Mouse (Mus musculus) forebrain, embryonic 10.5 days (tissue): ENCODE results near the gene Tmem14c. TPM values are rescaled to one million over a fixed set of nuclear protein-coding genes. Genes with fewer than 3 reads are reported as not detected.
"Not testable (repeated sequence)": the region's sequence is repeated elsewhere in the genome, so short reads cannot be mapped to it uniquely, and the experiment has no call there.

Experiments
- DNase-seq: peaks from one replicate; pipeline ENCODE4 v3.0.0-alpha.2; 2017; ENCODE audit warnings: low spot score; ENCODE audit errors: extremely low spot score
- H3K27ac ChIP-seq: fragments of 300-500 bp; sonication (generic); 2 replicates; pipeline ENCODE4 v1.5.1; 2016; ENCODE audit warnings: mild to moderate bottlenecking
- H3K27me3 ChIP-seq: fragments of 300-500 bp; sonication (generic); 2 replicates; pipeline ENCODE4 v1.6.1; 2016; ENCODE audit warnings: mild to moderate bottlenecking; ENCODE audit not compliant: poor library complexity, severe bottlenecking
- H3K36me3 ChIP-seq: fragments of 300-500 bp; sonication (generic); replicated peaks from 2 replicates; pipeline ENCODE4 v1.6.1; 2016; ENCODE audit warnings: mild to moderate bottlenecking, moderate library complexity
- H3K4me1 ChIP-seq: fragments of 300-500 bp; sonication (generic); 2 replicates; pipeline ENCODE4 v1.6.1; 2016
- H3K4me3 ChIP-seq: fragments of 300-500 bp; sonication (generic); 2 replicates; pipeline ENCODE4 v1.5.1; 2016; ENCODE audit warnings: mild to moderate bottlenecking, moderate library complexity
- H3K9me3 ChIP-seq: fragments of 300-500 bp; sonication (generic); 2 replicates; pipeline ENCODE4 v1.6.1; 2016; ENCODE audit warnings: mild to moderate bottlenecking, moderate library complexity
- WGBS: fragments of 180-500 bp; shearing (Covaris S2); methylation state at CpG from one replicate; pipeline ENCODE4 v1.1.7; 2016; 5-methylcytosine and 5-hydroxymethylcytosine counted together
- polyA plus RNA-seq: library from polyadenylated mRNA; unstranded; fragments of >200 nt; fragmentation: Nextera tagmentation; extraction: Ambion mirVana; gene quantifications from 2 replicates; pipeline ENCODE4 v1.2.1, GENCODE M21; 2016

Gene Tmem14c
- 223 and 224 TPM in 2 replicates for polyA plus RNA-seq

DNA sequence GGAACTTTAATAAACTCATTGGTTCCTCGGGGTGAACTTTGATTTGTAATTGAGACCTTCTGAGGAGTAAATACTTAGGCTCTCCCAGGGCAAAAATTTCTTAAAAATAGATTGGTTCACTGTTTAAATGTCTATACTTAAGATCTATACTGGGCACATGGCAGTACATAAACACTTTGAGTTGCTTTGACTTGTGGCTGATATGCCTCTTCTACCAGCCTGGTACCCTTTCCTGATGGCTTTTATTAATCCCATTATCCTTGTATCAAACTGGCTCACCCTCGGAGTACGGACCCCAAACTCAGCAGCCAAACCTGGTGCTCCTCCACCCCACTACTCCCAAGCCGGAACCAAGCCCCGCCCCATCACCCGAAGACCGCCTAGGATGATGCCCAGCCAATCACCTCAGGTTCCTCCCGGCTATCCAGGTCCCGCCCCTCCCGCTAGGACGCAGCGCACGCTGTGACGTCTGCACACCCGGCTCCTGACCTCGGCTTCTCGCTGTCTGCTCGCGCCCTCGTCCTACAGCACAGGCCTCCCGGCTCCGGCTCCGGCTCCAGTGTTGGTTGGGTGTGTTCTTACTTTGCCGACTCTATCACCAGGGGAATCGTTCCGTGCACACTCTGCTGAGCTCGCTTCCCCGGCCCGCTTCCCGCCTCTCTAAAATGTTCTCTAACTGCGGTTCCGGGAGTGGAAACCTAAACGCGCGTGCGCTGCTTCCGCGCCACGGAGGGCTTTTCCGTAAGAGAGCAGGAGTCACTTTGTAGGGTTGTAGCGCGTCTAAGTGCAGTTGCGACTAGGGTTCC is at the start of gene Tmem14c:
TSS of gene Tmem14c (plus strand) at position 464 of the 806 bp plus-strand sequence.
- peaks cover 21% of the 10 kb centered on the region for H3K4me1 ChIP-seq
- H3K9me3 ChIP-seq = no peaks in the 10 kb centered on the region
- H3K4me3 ChIP-seq = peak within 1 kb of the TSS; percentile 73
- DNase-seq = peak; percentile 96
- under 1% methylated on average over 43 of the region's 43 CpGs for WGBS
- peaks cover 73% of the 10 kb centered on the region for H3K36me3 ChIP-seq
- H3K27ac ChIP-seq = peak within 1 kb of the TSS; percentile 91
- H3K27me3 ChIP-seq = no peaks in the 10 kb centered on the region

- Histone ChIP-seq H3K27me3 (no peaks in the 10 kb centered on the region), H3K4me1 (no peaks in the 10 kb centered on the region), H3K36me3 (no peaks in the 10 kb centered on the region), H3K9me3 (no peaks in the 10 kb centered on the region), H3K4me3 (no peak overlapping the region), H3K27ac (no peak overlapping the region)
- no peak for DNase-seq
- whole genome bisulfite sequencing = 96% methylated on average over 10 of the region's 10 CpGs
Observed at GRCm38 (mm10) chr13:40967609-40968008, 48.5 kb upstream of the Tmem14c start.

DNA sequence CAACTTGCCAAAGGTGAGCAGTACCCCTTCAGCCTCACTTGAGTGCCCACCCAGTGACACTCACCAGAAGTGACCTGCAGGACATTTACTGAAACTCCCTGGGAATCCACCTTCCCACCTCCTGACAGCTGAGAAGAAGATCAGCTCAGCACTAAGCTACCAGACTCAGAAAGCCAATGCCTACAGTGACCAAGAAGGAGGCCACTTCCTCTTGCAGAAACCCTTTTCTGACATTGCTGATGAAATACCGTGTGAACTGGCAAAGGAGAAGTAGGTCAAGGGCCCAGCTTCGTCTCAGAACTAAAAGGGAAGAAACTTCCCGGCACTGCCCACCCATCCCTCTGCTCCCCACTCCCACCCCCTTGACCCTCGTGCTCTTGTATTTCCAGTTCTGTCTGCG is 47.5 kb upstream of the Tmem14c start:
- DNase-seq = no peak
- Histone ChIP-seq H3K27ac (no peak overlapping the region), H3K36me3 (no peaks in the 10 kb centered on the region), H3K4me3 (no peak overlapping the region), H3K9me3 (no peaks in the 10 kb centered on the region; the same call in 1 of the 2 replicates), H3K4me1 (no peaks in the 10 kb centered on the region), H3K27me3 (no peaks in the 10 kb centered on the region)
- 88% methylated on average over 5 of the region's 5 CpGs for WGBS

DNA sequence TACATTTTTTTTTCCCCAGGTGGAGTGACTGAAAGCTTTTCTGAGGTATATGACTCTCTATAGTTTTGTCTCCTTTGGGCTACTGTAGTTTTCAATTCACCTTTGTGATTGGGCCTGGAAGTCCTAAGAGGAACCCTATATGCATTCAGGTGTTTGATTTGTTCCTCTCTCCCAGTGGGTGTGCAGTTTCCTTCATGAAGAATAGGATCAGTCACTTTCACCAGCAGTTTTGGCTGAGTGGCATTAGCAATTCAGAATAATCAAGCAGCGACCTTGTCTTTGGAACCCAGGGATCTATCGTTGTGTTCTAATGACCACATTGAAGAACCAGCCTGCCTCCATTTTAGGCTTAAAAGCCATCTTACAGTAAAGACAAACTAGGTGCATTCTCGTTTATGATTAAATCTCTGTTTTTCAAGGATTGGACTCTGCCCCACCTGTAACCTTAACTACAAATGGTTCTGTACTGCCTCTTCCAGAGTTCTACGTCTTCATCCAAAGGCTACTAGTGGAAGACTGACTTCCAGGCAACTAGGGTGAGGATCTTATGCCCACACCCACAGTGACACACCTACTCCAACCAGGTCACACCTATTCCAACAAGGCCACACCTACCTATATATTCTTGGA is 46.2 kb upstream of the Tmem14c start:
- 90% methylated on average over 4 of the region's 4 CpGs for WGBS
- H3K4me3 ChIP-seq = no peak overlapping the region
- H3K4me1 ChIP-seq = no peaks in the 10 kb centered on the region
- H3K9me3 ChIP-seq = no peaks in the 10 kb centered on the region; the same call in 1 of the 2 replicates
- H3K27ac ChIP-seq = no peak overlapping the region
- H3K36me3 ChIP-seq = no peaks in the 10 kb centered on the region
- no peaks in the 10 kb centered on the region for H3K27me3 ChIP-seq
- no peak for DNase-seq

DNA sequence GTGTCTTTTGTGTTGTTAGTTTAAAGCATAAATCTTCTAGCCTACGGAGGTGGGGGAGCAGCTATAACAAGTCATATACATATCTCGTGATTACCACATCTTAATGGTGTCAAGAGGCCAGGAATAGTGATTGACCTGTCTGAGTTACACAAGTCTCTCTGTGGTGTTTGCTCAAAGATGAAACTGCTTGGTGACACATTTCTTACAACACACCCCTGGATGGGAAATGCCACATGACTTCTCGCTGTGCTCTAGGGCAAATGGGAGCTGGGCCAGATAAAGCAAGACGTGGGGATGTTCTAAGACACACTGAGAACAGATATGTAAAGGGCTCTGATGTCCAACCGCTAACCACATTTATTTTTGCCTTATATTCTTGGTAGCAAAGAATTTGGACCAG is 44.8 kb upstream of the Tmem14c start:
- Histone ChIP-seq H3K9me3 (no peaks in the 10 kb centered on the region; the same call in 1 of the 2 replicates), H3K4me1 (no peaks in the 10 kb centered on the region), H3K36me3 (no peaks in the 10 kb centered on the region), H3K4me3 (no peak overlapping the region), H3K27ac (no peak overlapping the region), H3K27me3 (no peaks in the 10 kb centered on the region)
- no peak for DNase-seq
- WGBS = 88% methylated on average over 5 of the region's 5 CpGs

- no peaks in the 10 kb centered on the region; the same call in 1 of the 2 replicates for H3K9me3 ChIP-seq
- no peak for DNase-seq
- H3K4me3 ChIP-seq = no peak overlapping the region
- no peaks in the 10 kb centered on the region for H3K27me3 ChIP-seq
- no peak overlapping the region for H3K27ac ChIP-seq
- no peaks in the 10 kb centered on the region for H3K4me1 ChIP-seq
- 92% methylated on average over 2 of the region's 2 CpGs for WGBS
- no peaks in the 10 kb centered on the region for H3K36me3 ChIP-seq
Observed at GRCm38 (mm10) chr13:40971831-40972230, 44.3 kb upstream of the Tmem14c start.

- no peaks in the 10 kb centered on the region for H3K4me1 ChIP-seq
- H3K27me3 ChIP-seq = no peaks in the 10 kb centered on the region
- no peak for DNase-seq
- no peak overlapping the region for H3K4me3 ChIP-seq
- H3K27ac ChIP-seq = no peak overlapping the region
- H3K36me3 ChIP-seq = no peaks in the 10 kb centered on the region
- 90% methylated on average over 5 of the region's 5 CpGs for WGBS
- H3K9me3 ChIP-seq = no peaks in the 10 kb centered on the region; the same call in 1 of the 2 replicates
Observed at GRCm38 (mm10) chr13:40972976-40973375, 43.1 kb upstream of the Tmem14c start.

DNA sequence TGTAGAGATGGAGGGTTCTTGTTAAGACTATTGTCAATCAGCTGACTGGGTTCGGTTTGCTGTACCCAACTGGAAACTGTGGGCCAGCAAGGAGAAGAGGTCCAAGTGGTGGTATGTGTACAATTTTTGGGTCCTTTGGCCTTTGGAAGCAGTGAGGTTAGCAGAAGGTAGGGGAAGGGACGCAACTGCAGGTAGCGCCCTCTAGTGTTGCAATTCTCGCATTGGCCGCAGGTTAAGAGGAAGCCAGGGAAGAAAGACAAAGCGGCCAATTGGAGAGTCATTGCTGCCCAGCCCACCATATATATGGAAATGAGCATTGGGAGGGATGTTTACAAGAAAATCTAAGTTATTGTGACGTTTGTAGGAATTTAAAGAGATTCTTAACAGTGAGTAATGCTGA is 38.5 kb upstream of the Tmem14c start:
- 11% methylated on average over 7 of the region's 7 CpGs for WGBS
- H3K4me3 ChIP-seq = no peak overlapping the region
- no peaks in the 10 kb centered on the region for H3K36me3 ChIP-seq
- H3K4me1 ChIP-seq = no peaks in the 10 kb centered on the region
- H3K9me3 ChIP-seq = no peaks in the 10 kb centered on the region; the same call in 1 of the 2 replicates
- peak; percentile 27 for DNase-seq
- H3K27ac ChIP-seq = no peak overlapping the region
- H3K27me3 ChIP-seq = no peaks in the 10 kb centered on the region

DNA sequence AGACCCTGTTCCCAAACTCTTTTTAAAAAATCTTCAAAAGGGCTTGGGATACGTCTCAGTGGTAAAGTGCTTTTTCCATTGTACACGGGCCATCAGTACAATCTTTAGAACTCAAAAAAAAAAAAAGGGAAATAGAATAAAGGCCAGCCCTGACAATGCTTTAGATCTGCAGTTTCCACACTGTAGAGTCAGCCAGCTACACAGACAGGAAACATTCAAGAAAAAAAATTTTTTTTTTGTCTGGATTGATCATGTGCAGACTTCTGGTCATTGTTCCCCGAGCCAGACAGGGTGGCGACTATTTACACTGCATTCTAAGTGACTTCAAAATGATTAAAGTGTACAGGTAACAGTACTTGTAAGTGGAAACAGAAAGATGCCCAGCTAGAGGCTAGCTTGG is 37.4 kb upstream of the Tmem14c start:
- 87% methylated on average over 4 of the region's 4 CpGs for WGBS
- no peaks in the 10 kb centered on the region for H3K4me1 ChIP-seq
- no peaks in the 10 kb centered on the region; the same call in 1 of the 2 replicates for H3K9me3 ChIP-seq
- no peaks in the 10 kb centered on the region for H3K36me3 ChIP-seq
- no peak overlapping the region for H3K4me3 ChIP-seq
- H3K27ac ChIP-seq = no peak overlapping the region
- DNase-seq = no peak
- no peaks in the 10 kb centered on the region for H3K27me3 ChIP-seq

GRCm38 (mm10) chr13:40979321-40979720 is 36.8 kb upstream of the Tmem14c start:
- Histone ChIP-seq H3K4me1 (no peaks in the 10 kb centered on the region), H3K27ac (no peak overlapping the region), H3K36me3 (no peaks in the 10 kb centered on the region), H3K9me3 (no peaks in the 10 kb centered on the region), H3K4me3 (no peak overlapping the region), H3K27me3 (no peaks in the 10 kb centered on the region)
- WGBS = 70% methylated on average over 2 of the region's 2 CpGs
- DNase-seq = no peak

- Histone ChIP-seq H3K27me3 (no peaks in the 10 kb centered on the region), H3K27ac (no peak overlapping the region), H3K36me3 (no peaks in the 10 kb centered on the region), H3K4me1 (no peaks in the 10 kb centered on the region), H3K4me3 (no peak overlapping the region), H3K9me3 (no peaks in the 10 kb centered on the region)
- WGBS = 94% methylated on average over 1 of the region's 1 CpGs
- no peak for DNase-seq
Observed at GRCm38 (mm10) chr13:40982759-40983158, 33.3 kb upstream of the Tmem14c start.

- DNase-seq = no peak
- WGBS = 91% methylated on average over 5 of the region's 5 CpGs
- H3K9me3 ChIP-seq = no peaks in the 10 kb centered on the region
- peaks cover 14% of the 10 kb centered on the region for H3K27me3 ChIP-seq
- H3K4me3 ChIP-seq = no peak overlapping the region
- no peaks in the 10 kb centered on the region for H3K4me1 ChIP-seq
- H3K36me3 ChIP-seq = no peaks in the 10 kb centered on the region
- no peak overlapping the region for H3K27ac ChIP-seq
Observed at GRCm38 (mm10) chr13:40986081-40986480, 30.0 kb upstream of the Tmem14c start.

GRCm38 (mm10) chr13:40987608-40988303 is 28.3 kb upstream of the Tmem14c start:
- H3K27me3 ChIP-seq = peaks cover 31% of the 10 kb centered on the region
- not testable (repeated sequence) for H3K27ac ChIP-seq, H3K36me3 ChIP-seq, H3K4me3 ChIP-seq, H3K4me1 ChIP-seq, DNase-seq, H3K9me3 ChIP-seq
- 67% methylated on average over 4 of the region's 4 CpGs for WGBS
